Mouse (Mus musculus) hematopoietic multipotent progenitor cell, adult 10-12 weeks (in vitro differentiated cells): ENCODE results near the gene Olfr355. TPM values are rescaled to one million over a fixed set of nuclear protein-coding genes. Genes with fewer than 3 reads are reported as not detected.

Experiments
- polyA plus RNA-seq: library from polyadenylated mRNA; stranded (reverse); fragments of >175 nt; gene quantifications from 2 replicates; pipeline ENCODE4 v1.2.3, GENCODE M21; 2012; ENCODE audit warnings: low replicate concordance

The Olfr355 gene
- not detected in 2 replicates for polyA plus RNA-seq

DNA sequence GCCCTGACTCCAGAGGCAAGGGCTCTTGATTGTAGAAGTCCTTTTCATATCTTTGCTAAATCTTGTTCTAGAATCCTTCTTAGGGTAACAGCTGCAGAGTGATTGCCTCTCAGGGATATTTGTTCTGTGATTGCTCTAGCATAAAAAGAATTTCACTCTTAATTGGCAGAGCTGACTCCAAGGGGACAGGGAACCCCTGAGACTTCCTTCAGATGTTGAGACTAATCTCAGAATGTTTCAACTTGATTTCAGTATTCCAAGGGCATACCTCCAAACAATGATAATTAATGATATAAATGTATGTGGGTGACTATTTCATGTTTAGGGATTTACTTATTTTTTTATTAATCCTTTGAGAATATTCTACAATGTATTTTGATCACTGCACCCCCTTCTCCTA is at the start of gene Olfr355:
Gene Olfr355 (minus strand): TSS at position 101 of the 400 bp plus-strand sequence.

DNA sequence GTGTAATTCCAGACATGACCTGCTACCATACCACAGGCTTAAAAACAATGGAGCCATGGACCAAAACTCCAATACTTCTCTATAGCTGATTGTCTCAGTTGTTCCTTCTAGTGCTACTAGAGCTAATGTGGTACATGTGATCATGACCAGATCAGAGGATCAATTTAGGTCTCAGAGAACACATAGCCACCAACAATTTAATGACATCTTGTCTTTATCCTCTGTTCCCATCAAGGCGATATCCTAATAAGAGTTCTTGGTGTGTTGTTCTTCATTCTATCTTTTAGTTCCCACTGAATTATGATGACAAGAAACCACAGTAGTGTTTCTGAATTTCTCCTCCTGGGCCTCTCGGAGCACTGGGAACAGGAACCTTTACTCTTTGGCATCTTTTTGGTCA is 8.1 kb upstream of the Olfr355 start, which contains the start of gene Olfr356:
Gene Olfr356 (plus strand): TSS at position 301 of the 400 bp plus-strand sequence.

DNA sequence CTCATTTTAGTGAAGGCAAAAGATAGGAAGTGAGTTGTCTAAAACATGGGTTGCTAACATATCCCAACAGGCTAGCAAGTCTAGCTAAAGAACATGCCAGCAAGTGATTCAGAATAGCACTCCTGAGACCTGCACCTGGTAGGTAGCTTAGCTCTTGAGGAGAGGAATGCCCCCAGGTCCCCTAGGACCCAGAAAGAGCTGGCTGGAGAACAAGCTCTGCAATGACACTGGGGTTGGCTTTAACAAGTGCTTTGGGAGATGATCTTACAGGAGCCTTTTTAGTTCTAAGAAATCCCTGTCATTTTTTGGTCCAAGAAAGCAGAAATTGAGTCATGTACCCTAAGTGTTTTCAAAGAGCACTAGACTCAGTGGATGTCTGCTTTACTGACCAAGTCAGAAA is 23.3 kb downstream of the Olfr355 start, which contains the start of gene Olfr354:
Gene Olfr354 (plus strand): TSS at position 301 of the 400 bp plus-strand sequence.

DNA sequence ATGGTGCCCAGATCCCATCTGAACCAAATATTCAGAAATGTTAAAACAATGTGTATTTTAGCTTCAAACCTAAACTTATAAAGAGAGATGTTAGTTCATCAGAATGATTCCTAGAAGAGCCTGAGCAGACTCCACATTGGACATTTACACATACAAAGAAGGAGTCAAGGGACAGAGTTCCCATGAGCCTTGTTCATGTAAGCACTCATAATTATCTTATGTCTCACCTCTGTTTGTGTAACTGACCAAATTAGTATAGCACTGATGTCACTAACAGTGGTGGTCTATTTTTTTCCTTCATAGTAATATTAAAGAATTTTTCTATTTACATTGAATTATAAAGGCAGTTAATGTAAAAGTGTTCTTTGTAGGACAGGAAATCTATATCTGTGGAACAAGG is 35.9 kb downstream of the Olfr355 start, which contains the start of gene Olfr353:
Gene Olfr353 (minus strand): TSS at position 101 of the 400 bp plus-strand sequence.

Other genes with a start within 250 kb of the Olfr355 start
- gene Olfr346, start 243.1 kb downstream of the Olfr355 start, polyA plus RNA-seq = not detected in 2 replicates
- gene Olfr347, start 197.0 kb downstream of the Olfr355 start, polyA plus RNA-seq = not detected in 2 replicates
- gene Olfr348, start 144.6 kb downstream of the Olfr355 start, polyA plus RNA-seq = not detected in 2 replicates
- gene Olfr50, start 138.4 kb downstream of the Olfr355 start, polyA plus RNA-seq = not detected in 2 replicates
- gene Olfr3, start 111.9 kb downstream of the Olfr355 start, polyA plus RNA-seq = not detected in 2 replicates
- not detected in 2 replicates for gene Olfr350, start 82.6 kb downstream of the Olfr355 start, polyA plus RNA-seq
- gene Olfr351, start 66.2 kb downstream of the Olfr355 start, polyA plus RNA-seq = not detected in 2 replicates
- not detected in 2 replicates for gene Olfr352, start 60.4 kb downstream of the Olfr355 start, polyA plus RNA-seq
- gene Olfr353, start 36.0 kb downstream of the Olfr355 start, polyA plus RNA-seq = not detected in 2 replicates
- gene Olfr354, start 23.2 kb downstream of the Olfr355 start, polyA plus RNA-seq = not detected in 2 replicates
- gene Olfr356, start 8.2 kb upstream of the Olfr355 start, polyA plus RNA-seq = not detected in 2 replicates
- not detected in 2 replicates for gene Olfr357, start 64.9 kb upstream of the Olfr355 start, polyA plus RNA-seq
- not detected in 2 replicates for gene Olfr358, start 80.4 kb upstream of the Olfr355 start, polyA plus RNA-seq
- not detected in 2 replicates for gene Olfr360, start 136.8 kb upstream of the Olfr355 start, polyA plus RNA-seq
- gene Olfr361, start 160.4 kb upstream of the Olfr355 start, polyA plus RNA-seq = not detected in 2 replicates
- not detected in 2 replicates for gene Olfr362, start 189.0 kb upstream of the Olfr355 start, polyA plus RNA-seq
- gene Olfr364-ps1, start 210.4 kb upstream of the Olfr355 start, polyA plus RNA-seq = not detected in 2 replicates